Mouse (Mus musculus): ENCODE measurements around the gene Gm10644.

The Gm10644 gene

GRCm38 (mm10) chr8:83980250-83980649, 25.2 kb upstream of the Gm10644 start:
- DNase-seq: peak; percentile 46 to 47

GRCm38 (mm10) chr8:83978200-83978599, 23.2 kb upstream of the Gm10644 start:
- peak in 1 of 2 experiments; percentile 25 for DNase-seq

GRCm38 (mm10) chr8:83977646-83978045, 22.6 kb upstream of the Gm10644 start:
- peak; percentile 12 to 31 for DNase-seq

DNA sequence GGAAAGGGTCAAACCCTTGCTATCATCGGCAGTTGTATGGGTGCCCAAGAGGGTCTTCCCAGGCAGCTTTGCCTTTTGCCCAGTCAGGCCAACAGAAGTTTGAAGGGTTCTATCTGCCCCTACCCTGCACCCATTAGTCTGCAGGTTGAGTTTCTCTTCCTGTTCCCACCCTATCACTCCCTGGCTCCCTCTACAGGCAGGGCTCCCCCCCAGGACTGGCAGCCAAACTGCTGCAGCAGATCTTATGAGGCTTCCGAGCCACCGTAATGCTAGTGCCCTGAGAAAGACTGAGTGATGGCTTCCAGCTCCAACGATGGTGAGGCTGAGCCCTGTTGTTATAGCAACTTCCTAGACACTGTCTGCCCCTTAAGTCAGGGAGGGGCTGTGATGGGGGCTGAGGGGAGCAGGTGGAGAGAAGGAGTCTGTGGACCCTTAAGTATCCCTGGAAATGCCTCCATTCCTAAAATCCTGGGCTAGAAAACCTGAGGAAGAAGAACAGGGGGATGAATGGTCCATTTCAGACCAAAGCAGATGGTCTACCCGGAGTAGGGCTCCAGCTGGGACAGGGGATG, 21.9 kb upstream of the Gm10644 start:
- peak in 1 of 2 experiments; percentile 34 for DNase-seq

DNA sequence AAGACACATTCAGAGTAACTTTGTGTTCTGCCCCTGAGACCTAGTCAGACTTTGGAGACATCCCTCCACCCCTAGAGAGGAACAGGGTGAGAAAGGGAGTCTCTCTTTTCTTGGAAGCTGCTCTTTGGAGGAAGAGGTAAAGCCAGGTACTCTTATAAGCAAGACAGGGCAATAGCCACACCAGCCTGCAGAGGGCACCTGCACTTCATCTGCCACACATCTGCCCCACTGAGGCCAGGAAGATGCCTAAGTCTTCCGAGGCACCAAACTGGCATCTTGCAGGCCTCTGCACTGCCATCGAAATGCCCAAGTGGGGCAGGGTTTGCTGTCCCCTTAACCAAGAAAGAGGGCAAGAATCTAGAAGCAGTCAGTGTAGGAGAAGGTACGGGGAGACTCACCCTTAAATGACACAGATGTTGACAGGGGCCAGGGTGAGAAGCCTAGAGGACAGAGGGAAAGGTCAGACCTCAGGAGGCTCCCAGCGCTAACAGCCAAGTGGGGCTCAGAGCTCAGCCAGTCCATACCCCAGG, 21.2 kb upstream of the Gm10644 start:
- no peak for DNase-seq

DNA sequence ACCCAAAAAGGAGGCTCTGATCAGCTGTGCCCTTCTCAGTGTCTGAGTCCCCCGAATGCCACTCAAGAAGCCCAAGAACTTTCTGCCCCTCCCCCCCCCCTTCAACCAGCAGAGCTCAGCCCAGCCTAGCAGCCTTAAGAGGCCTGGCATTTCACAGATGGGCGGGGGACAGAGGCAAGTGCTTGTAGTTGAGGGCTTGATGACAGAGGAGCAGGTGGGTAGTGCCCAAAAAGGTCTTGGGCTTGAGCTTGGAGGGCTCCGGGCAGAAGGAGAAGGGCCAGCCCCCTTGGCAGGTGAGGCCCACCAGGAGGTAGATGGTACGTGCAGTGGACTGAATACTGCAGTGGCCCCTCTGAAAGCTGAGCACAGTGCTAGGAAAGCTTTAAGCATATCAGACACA, 19.5 kb upstream of the Gm10644 start:
- no peak for DNase-seq

- peak; percentile 46 to 70 for DNase-seq
Observed at GRCm38 (mm10) chr8:83973161-83974031, 18.4 kb upstream of the Gm10644 start.

DNA sequence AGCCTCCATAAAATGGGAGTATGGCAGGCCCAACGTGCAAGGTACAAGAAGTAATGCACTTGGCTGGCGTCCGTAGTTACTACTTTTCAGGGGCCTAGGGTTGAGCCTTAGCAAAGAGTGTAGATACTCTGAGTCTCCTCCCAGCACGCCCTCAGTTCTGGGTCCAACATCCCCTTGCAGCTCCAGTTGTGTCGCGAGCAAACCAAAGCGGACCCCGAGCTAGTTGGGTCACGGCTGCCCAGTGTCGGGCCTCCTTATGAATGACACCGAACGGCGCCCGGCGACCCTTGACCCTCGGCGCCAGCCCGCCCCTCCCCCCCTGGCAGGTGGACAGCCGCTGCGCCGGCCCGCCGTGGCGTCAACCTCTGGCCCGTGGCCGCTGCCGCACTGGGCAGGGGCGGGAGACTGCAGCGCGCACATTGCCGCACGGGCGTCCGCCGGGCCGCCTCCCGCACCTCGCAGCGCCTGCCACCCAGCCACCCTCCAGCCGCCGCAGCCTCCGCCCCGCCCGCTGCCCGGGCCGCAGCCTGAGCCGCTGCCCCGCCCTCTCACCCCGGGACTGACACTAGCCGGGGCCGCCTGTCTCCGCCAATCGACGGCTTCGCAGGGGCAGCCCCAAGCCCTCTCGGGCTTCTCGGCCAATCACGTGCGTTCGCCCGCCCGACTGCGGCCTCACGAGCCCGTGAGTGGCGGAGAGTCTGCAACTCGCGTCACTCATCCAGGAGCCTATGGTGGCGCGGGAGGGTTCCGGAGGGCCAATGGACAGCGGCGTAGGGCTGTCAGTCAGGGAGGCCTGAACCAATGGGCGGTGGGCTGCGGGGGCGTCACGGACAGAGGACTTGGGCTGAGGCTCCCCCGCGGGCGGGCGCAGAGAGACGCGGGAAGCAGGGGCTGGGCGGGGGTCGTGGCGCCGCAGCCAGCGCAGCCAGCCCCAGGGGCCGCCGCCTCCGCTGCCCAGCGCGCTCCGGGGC, 17.4 kb upstream of the Gm10644 start, which contains the start of gene Prkaca:
Gene Prkaca, plus strand, starts transcription at position 844 of the 971 bp plus-strand sequence.
- DNase-seq: peak; percentile 96 to 98

GRCm38 (mm10) chr8:83971661-83972060, 16.7 kb upstream of the Gm10644 start:
- DNase-seq: no peak

DNA sequence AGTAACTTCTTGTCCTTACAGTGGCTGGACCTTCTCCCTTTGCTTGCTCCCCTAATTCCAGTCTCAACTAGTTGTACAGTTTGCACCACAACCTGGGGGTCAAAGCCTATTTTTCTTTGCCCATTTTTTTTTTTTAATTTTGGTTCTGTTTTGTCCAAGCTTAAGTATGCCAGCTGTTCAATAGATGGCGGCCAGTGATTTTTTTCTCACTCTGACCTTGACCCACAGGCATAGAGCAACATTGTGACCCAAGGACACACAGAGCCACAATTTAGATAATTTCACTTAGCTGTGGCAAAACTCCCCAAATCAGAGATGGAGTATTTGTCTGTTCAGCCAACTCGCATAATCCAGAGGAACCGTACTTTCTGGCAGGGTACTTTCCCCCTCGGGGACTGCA, 16.1 kb upstream of the Gm10644 start:
- no peak for DNase-seq

DNA sequence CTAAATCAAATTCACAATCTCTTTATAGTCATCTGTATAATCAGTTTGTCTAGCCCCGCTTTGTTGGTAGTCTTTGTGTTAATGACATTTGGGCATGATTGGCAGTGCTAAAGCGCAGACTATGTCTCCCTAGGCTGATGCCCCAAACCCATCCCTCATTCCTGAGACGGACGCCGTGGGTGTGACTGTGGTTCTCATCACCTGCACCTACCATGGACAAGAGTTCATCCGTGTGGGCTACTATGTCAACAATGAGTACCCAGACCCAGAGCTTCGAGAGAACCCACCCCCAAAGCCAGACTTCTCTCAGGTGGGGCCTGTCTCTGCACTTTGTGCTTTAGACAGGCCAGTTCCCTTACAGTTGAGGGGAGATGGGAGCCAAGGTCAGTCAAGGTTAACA, 12.7 kb upstream of the Gm10644 start:
- DNase-seq: no peak

- no peak for DNase-seq
Observed at GRCm38 (mm10) chr8:83964015-83964765, 9.2 kb upstream of the Gm10644 start.

GRCm38 (mm10) chr8:83956789-83957188, 1.8 kb upstream of the Gm10644 start:
- DNase-seq: no peak

GRCm38 (mm10) chr8:83955958-83956218, 883 bp upstream of the Gm10644 start:
- no peak for DNase-seq

GRCm38 (mm10) chr8:83954749-83955105, 278 bp downstream of the Gm10644 start:
- DNase-seq: no peak

DNA sequence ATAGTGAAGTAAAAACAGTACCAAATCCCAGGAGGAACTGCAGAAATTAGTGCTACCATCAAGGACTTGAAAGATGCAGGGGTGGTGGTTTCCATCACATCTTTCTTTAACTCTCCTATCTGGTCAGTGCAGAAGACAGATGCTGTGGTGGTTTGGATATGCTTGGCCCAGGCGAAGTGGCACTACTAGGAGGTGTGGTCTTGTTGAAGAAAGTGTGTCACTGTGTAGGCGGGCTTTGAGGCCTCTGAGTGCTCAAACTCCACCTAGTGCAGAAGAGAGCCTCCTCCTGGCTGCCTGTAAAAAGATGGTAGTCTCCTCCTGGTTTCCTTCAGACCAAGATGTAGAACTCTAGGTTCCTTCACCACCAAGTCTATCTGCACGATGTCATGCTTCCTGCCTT, 9.5 kb downstream of the Gm10644 start:
- no peak for DNase-seq

DNA sequence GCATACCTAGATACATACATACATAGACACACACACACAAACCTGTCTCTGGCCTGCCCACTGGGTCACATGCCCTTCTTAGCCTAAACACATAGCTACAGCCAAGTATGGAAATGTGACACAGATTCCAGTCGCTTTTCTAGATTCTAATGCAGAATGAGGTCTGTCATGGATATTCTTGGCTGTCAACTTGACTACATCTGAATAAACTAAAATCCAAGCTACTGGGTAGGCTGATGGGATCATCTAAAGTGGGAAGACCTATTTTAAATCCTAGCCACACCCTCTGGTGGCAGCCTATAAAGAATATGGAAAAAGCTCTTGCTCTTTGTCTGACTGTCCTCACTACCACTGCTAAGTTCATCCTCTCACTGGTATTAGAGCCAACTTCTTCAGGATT, 12.6 kb downstream of the Gm10644 start:
- DNase-seq: no peak

DNA sequence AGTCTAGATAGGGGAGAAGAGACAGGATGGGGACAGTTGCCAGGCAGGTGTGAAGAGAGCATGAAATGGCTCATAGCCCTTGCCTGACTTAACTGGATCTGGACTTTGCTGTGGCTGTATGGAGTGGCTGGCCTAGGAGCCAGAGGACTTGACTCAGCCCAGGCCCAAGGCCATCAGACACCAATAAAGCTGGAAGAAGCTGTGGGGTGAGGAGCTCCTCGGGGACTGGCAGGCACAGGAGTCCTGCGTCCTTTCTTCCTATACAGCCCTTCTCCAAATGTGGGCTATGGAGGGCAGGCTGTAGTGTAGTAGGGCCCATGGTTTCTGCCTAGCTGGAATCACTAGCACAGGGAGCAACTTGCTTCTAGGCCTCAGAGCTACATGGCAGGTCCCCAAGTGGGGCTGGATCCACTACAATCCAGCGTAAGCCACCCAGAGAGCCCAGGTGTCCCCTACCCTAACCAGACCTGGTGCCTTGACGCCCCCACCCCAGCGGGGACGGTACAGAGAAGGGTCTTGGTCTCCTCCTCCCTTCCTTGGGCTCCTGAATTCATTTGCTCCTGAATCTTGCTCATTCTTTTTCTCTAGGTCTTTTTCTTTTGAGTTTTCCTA, 13.8 kb downstream of the Gm10644 start:
- peak in 1 of 2 experiments; percentile 23 for DNase-seq

- DNase-seq: peak; percentile 12 to 14
Observed at GRCm38 (mm10) chr8:83938330-83938729, 16.7 kb downstream of the Gm10644 start.

DNA sequence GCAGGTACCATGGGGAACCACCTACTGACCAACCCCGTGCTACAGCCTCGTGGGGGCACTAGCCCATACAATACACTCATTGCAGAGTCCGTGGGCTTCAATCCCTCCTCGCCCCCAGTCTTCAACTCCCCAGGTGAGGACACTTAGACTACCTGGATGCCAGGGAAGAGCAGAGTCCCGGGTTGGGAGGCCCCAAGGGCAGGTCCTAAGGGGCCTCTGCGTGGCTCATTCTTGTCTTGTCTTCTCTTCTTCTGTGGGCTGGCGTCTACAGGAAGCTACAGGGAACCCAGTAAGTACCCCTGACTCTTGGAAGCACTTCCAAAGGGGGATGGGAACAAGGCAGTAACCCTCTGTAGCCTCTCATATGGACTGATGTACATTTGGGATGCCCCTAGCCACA, 17.4 kb downstream of the Gm10644 start:
- DNase-seq: peak; percentile 3 to 9

DNA sequence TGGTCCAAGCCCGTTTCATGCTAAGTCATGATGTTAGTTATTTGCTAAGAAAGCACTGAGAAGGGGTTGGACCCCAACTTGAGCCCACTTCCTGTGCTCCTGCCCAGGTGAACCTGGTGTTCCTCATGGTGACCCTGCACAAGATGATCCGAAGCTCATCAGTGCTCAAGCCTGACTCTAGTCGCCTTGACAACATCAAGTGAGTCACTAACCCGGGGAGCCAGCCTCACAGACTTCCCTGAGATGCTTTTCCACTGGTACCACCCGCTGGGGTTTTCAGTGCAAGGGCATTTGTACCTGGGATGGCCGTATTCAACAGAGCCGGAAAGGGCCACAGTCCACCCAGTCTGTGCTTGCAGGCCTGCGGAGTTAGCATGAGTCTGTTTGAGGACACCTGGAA, 19.6 kb downstream of the Gm10644 start:
- peak; percentile 4 for DNase-seq

DNA sequence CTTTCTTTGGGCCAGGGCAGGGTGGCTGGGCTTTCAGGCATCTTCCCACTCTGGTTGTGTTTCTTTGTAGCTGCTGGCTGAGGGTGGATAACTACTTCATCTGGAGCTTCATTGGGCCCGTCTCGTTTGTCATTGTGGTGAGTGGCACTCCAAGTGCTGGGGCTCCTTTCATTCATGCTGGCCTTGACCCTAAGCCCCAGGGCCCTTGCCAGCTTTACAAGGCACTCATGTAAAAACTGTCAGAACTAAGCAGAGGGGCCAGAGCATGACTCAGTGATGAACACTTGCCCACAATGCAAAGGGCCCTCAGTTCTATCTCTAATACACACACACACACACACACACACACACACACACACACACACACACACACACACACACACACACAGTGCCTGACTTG, 20.0 kb downstream of the Gm10644 start:
- peak in 1 of 2 experiments; percentile 4 for DNase-seq
